8 mouse cellular contexts compared by ENCODE assay signal in the genomic region with DNA sequence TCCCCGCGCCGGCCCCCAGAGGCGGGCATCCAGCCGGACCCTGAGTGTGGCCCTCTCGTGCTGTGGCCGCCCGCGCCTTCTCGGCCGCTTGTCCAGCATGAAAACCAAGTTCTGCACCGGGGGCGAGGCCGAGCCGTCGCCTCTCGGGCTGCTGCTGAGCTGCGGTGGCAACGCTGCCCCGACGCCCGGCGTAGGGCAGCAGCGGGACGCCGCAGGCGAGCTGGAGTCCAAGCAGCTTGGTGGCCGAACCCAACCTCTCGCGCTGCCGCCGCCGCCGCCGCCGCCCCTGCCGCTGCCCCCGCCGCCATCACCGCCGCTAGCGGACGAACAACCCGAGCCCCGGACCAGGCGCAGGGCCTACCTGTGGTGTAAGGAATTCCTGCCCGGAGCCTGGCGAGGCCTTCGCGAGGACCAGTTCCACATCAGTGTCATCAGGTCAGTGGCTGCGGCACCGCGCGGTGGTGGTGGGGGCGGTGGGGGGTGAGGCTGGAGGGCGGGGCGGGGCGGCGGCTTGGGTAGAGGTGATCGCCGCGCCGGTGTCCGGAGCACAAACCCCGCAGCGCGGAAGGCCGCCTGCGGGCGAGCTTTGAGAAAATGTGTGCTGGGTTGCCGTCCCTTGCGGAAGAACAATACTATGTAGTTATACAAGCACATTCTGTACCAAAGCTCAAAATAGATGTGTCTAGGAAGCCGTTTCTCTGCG. TPM values are rescaled to one million over a fixed set of nuclear protein-coding genes. Genes with fewer than 3 reads are reported as not detected.
DNase-seq lines count a peak whose midpoint lies in the region; ATAC-seq and TF ChIP-seq lines count a peak whose summit lies in the region.

No protein-coding gene starts in this region.

- peak overlapping the region; percentile 79 for H3K4me2 ChIP-seq in embryonic facial prominence, embryonic 11.5 days (ENCODE audit: low read depth, low read length)
- H3K4me2 ChIP-seq in heart, embryonic 11.5 days, result peak overlapping the region; percentile 82
- H3K4me2 ChIP-seq in kidney, postnatal 0 days (ENCODE audit: low read length), result peak overlapping the region; percentile 75
- peak overlapping the region; percentile 100 for H3K4me2 ChIP-seq in liver, embryonic 14.5 days (ENCODE audit: low read depth)
- H3K4me2 ChIP-seq in neural tube, embryonic 12.5 days (replicated peaks), result peak overlapping the region; percentile 78

- H3K27ac ChIP-seq in embryonic facial prominence, embryonic 11.5 days (replicated peaks; ENCODE audit: low read depth, low read length), result peak overlapping the region; percentile 89
- peak overlapping the region; percentile 98 for H3K27ac ChIP-seq in heart, embryonic 11.5 days (ENCODE audit: low read depth, low read length)
- peak overlapping the region; percentile 99 for H3K27ac ChIP-seq in kidney, postnatal 0 days
- peak overlapping the region; percentile 89 for H3K27ac ChIP-seq in liver, embryonic 14.5 days
- H3K27ac ChIP-seq in neural tube, embryonic 12.5 days, result peak overlapping the region; percentile 94

- DNase-seq in 416B (ENCODE audit: low read depth), result peak; percentile 67
- peak; percentile 61 for DNase-seq in embryonic facial prominence, embryonic 11.5 days (ENCODE audit: low spot score)
- peak; percentile 69 for DNase-seq in kidney, postnatal 0 days (ENCODE audit: low spot score)
- peak in 1 of 3 experiments; percentile 11 for DNase-seq in liver, embryonic 14.5 days (ENCODE audit: low read depth in 3 of 3, low spot score in 3 of 3)
- DNase-seq in thymus, adult 18-20 months, result peak; percentile 45 to 48

- H3K4me1 ChIP-seq in embryonic facial prominence, embryonic 11.5 days (ENCODE audit: control insufficient read depth, insufficient read depth, low read length), result peaks cover 2% of the 10 kb centered on the region
- H3K4me1 ChIP-seq in heart, embryonic 11.5 days (ENCODE audit: control insufficient read depth, insufficient read depth, low read length), result peaks cover 20% of the 10 kb centered on the region
- peaks cover 9% of the 10 kb centered on the region; the same call in 1 of the 2 replicates for H3K4me1 ChIP-seq in kidney, postnatal 0 days (replicated peaks; ENCODE audit: insufficient read depth, low read length)
- peaks cover 5 to 17% of the 10 kb centered on the region in 2 experiments for H3K4me1 ChIP-seq in liver, embryonic 14.5 days (replicated peaks; ENCODE audit: control insufficient read depth in 2 of 2, insufficient read depth in 2 of 2, low read length in 1 of 2)
- H3K4me1 ChIP-seq in neural tube, embryonic 12.5 days, result peaks cover 34% of the 10 kb centered on the region

- H3K4me3 ChIP-seq in embryonic facial prominence, embryonic 11.5 days (ENCODE audit: low read depth, low read length), result peak overlapping the region; percentile 82
- H3K4me3 ChIP-seq in heart, embryonic 11.5 days (ENCODE audit: low read depth, low read length), result peak overlapping the region; percentile 76
- H3K4me3 ChIP-seq in kidney, postnatal 0 days (replicated peaks; ENCODE audit: low read depth, low read length), result peak overlapping the region; percentile 65
- peak overlapping the region; percentile 71 to 80 for H3K4me3 ChIP-seq in liver, embryonic 14.5 days (ENCODE audit: insufficient read depth in 1 of 2, low read depth in 2 of 2, low read length in 2 of 2)
- H3K4me3 ChIP-seq in neural tube, embryonic 12.5 days, result peak overlapping the region; percentile 75

- ATAC-seq in activated CD4-positive, CD25-positive, alpha-beta regulatory T cell, adult 4 months, result peak; percentile 5
- ATAC-seq in embryonic facial prominence, embryonic 11.5 days (replicated peaks; ENCODE audit: insufficient number of reproducible peaks, low FRiP score, low TSS enrichment, low read depth), result peak; percentile 45
- ATAC-seq in heart, embryonic 11.5 days (replicated peaks; ENCODE audit: insufficient number of reproducible peaks, low FRiP score, low TSS enrichment), result peak; percentile 19; the same call in 1 of the 2 replicates
- peak; percentile 29; the same call in 1 of the 2 replicates for ATAC-seq in kidney, postnatal 0 days (replicated peaks; ENCODE audit: low FRiP score, low read depth)
- peak; percentile 50 for ATAC-seq in liver, embryonic 14.5 days (ENCODE audit: insufficient read depth)
- ATAC-seq in neural tube, embryonic 12.5 days (ENCODE audit: low FRiP score, low read depth), result peak; percentile 63

- H3K9ac ChIP-seq in embryonic facial prominence, embryonic 11.5 days (replicated peaks; ENCODE audit: low read length), result peak overlapping the region; percentile 79
- peak overlapping the region; percentile 82 for H3K9ac ChIP-seq in heart, embryonic 11.5 days (ENCODE audit: low read depth, low read length)
- H3K9ac ChIP-seq in kidney, postnatal 0 days (ENCODE audit: low read depth, low read length), result peak overlapping the region; percentile 87
- H3K9ac ChIP-seq in liver, embryonic 14.5 days (replicated peaks), result peak overlapping the region; percentile 89
- peak overlapping the region; percentile 84 for H3K9ac ChIP-seq in neural tube, embryonic 12.5 days

- no peaks in the 10 kb centered on the region for H3K9me3 ChIP-seq in embryonic facial prominence, embryonic 11.5 days (replicated peaks; ENCODE audit: control insufficient read depth, low read length)
- no peaks in the 10 kb centered on the region for H3K9me3 ChIP-seq in heart, embryonic 11.5 days (replicated peaks; ENCODE audit: control insufficient read depth, low read length)
- no peaks in the 10 kb centered on the region for H3K9me3 ChIP-seq in kidney, postnatal 0 days (replicated peaks; ENCODE audit: low read length)
- H3K9me3 ChIP-seq in liver, embryonic 14.5 days (ENCODE audit: control insufficient read depth, low read length), result no peaks in the 10 kb centered on the region
- no peaks in the 10 kb centered on the region for H3K9me3 ChIP-seq in neural tube, embryonic 12.5 days

- TF ChIP-seq CTCF in kidney, postnatal 0 days (IDR thresholded peaks at IDR 0.05; ENCODE audit: low read depth), result no peak
- TF ChIP-seq CTCF in liver, embryonic 14.5 days (IDR thresholded peaks at IDR 0.05; ENCODE audit: low read depth), result no peak

- WGBS in embryonic facial prominence, embryonic 11.5 days, result under 1% methylated on average over 63 of the region's 74 CpGs
- WGBS in heart, embryonic 11.5 days (ENCODE audit: insufficient replicate concordance), result under 1% methylated on average over 56 of the region's 74 CpGs
- under 1% methylated on average over 72 of the region's 74 CpGs for WGBS in kidney, postnatal 0 days
- under 1% methylated on average over 70 of the region's 74 CpGs for WGBS in liver, embryonic 14.5 days (ENCODE audit: insufficient replicate concordance)
- WGBS in neural tube, embryonic 12.5 days, result under 1% methylated on average over 74 of the region's 74 CpGs

- H3K36me3 ChIP-seq in embryonic facial prominence, embryonic 11.5 days (replicated peaks; ENCODE audit: control insufficient read depth, insufficient read depth, low read depth, low read length), result no peaks in the 10 kb centered on the region
- no peaks in the 10 kb centered on the region for H3K36me3 ChIP-seq in heart, embryonic 11.5 days (ENCODE audit: control insufficient read depth, insufficient read depth, low read length)
- no peaks in the 10 kb centered on the region for H3K36me3 ChIP-seq in kidney, postnatal 0 days (ENCODE audit: insufficient read depth, low read length)
- H3K36me3 ChIP-seq in liver, embryonic 14.5 days (replicated peaks; ENCODE audit: control insufficient read depth, insufficient read depth, low read depth), result no peaks in the 10 kb centered on the region
- no peaks in the 10 kb centered on the region for H3K36me3 ChIP-seq in neural tube, embryonic 12.5 days

- no peaks in the 10 kb centered on the region for H3K27me3 ChIP-seq in embryonic facial prominence, embryonic 11.5 days (ENCODE audit: control insufficient read depth, insufficient read depth, low read length)
- H3K27me3 ChIP-seq in heart, embryonic 11.5 days (ENCODE audit: control insufficient read depth, insufficient read depth, low read length), result no peaks in the 10 kb centered on the region
- H3K27me3 ChIP-seq in kidney, postnatal 0 days (ENCODE audit: insufficient read depth, low read length), result no peaks in the 10 kb centered on the region
- no peaks in the 10 kb centered on the region for H3K27me3 ChIP-seq in liver, embryonic 14.5 days (ENCODE audit: control insufficient read depth, insufficient read depth, low read length)
- no peaks in the 10 kb centered on the region for H3K27me3 ChIP-seq in neural tube, embryonic 12.5 days (replicated peaks)

- no peak for TF ChIP-seq EP300 in liver, embryonic 14.5 days (IDR thresholded peaks at IDR 0.05; ENCODE audit: low read depth)

RNA-seq across cellular contexts. Expression of a gene that starts 0.6 kb away (rescaled TPM):
- polyA plus RNA-seq in activated CD4-positive, CD25-positive, alpha-beta regulatory T cell, adult 4 months (2017; shearing (Covaris generic)), result 1 to 10 TPM; 3.0 to 3.2 TPM
- polyA plus RNA-seq in embryonic facial prominence, embryonic 11.5 days (2014; fragmentation: Nextera tagmentation; extraction: Ambion mirVana), result 38.1 and 46.2 TPM in 2 replicates
- polyA plus RNA-seq in heart, embryonic 11.5 days (2014; fragmentation: Nextera tagmentation; extraction: Ambion mirVana), result 26.6 and 27.9 TPM in 2 replicates
- 53.0 and 54.7 TPM in 2 replicates for polyA plus RNA-seq in kidney, postnatal 0 days (2015; fragmentation: Nextera tagmentation; extraction: Ambion mirVana)
- polyA plus RNA-seq in liver, embryonic 14.5 days (2012; rRNA removed), result 13.2 and 17.0 TPM in 2 replicates
- 10.3 and 13.1 TPM in 2 replicates for polyA plus RNA-seq in liver, embryonic 14.5 days (2014; fragmentation: Nextera tagmentation; extraction: Ambion mirVana)
- 62.7 and 65.2 TPM in 2 replicates for polyA plus RNA-seq in neural tube, embryonic 12.5 days (2016; fragmentation: Nextera tagmentation; extraction: Ambion mirVana)

RNA-seq across cellular contexts. Expression of a gene that starts 54.8 kb away (rescaled TPM):
- polyA plus RNA-seq in activated CD4-positive, CD25-positive, alpha-beta regulatory T cell, adult 4 months (2017; shearing (Covaris generic)), result 10 to 100 TPM; 36.2 to 70.0 TPM
- 16.3 and 21.8 TPM in 2 replicates for polyA plus RNA-seq in embryonic facial prominence, embryonic 11.5 days (2014; fragmentation: Nextera tagmentation; extraction: Ambion mirVana)
- polyA plus RNA-seq in heart, embryonic 11.5 days (2014; fragmentation: Nextera tagmentation; extraction: Ambion mirVana), result 16.2 and 18.7 TPM in 2 replicates
- 31.4 and 33.0 TPM in 2 replicates for polyA plus RNA-seq in kidney, postnatal 0 days (2015; fragmentation: Nextera tagmentation; extraction: Ambion mirVana)
- 47.1 and 48.6 TPM in 2 replicates for polyA plus RNA-seq in liver, embryonic 14.5 days (2012; rRNA removed)
- polyA plus RNA-seq in liver, embryonic 14.5 days (2014; fragmentation: Nextera tagmentation; extraction: Ambion mirVana), result 15.4 and 15.6 TPM in 2 replicates
- 19.7 and 22.0 TPM in 2 replicates for polyA plus RNA-seq in neural tube, embryonic 12.5 days (2016; fragmentation: Nextera tagmentation; extraction: Ambion mirVana)

Comparison
In these comparisons a context has a peak if more than half of its experiments do, and no peak if none do; other contexts are left out.
1. ATAC-seq: peak in every context shown above with its lines; median percentile 63 in neural tube, embryonic 12.5 days; 50 in liver, embryonic 14.5 days; 45 in embryonic facial prominence, embryonic 11.5 days; 29 in kidney, postnatal 0 days; 19 in heart, embryonic 11.5 days; 5 in activated CD4-positive, CD25-positive, alpha-beta regulatory T cell, adult 4 months.